Mouse (Mus musculus) cerebellum, postnatal 25 days (tissue): ENCODE measurements around the gene Recql5.

Source experiments
- DNase-seq, 2 experiments: peaks; one replicate each; pipeline ENCODE4 v3.0.0; 2021; ENCODE audit warnings: mixed read lengths in 2 of 2

Gene Recql5

GRCm38 (mm10) chr11:115939690-115940329 lies 6.5 kb upstream of the Recql5 start:
- DNase-seq: peak; percentile 69 to 78

- no peak for DNase-seq
These were observed 452 bp upstream of the Recql5 start for GRCm38 (mm10) chr11:115933747-115934110.

DNA sequence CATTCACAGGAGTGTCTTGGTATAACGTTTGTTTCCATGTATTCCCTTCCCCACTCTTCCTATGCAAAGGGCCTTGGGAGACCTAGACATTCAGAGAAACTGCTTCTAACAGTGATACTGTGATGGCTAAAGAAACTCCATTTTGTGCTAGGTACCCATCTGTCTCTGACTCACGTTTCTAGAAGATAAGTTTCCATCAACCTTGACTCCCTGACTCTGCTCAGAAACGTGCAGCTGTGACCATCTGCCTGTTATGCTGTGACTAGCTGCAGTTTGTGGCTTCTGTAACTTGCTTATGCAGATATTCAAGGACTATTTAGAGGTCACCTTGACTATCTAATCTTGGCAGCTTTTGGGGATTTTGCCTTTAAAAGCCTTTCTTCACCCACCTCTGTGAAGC lies 2.0 kb downstream of the Recql5 start:
- DNase-seq: no peak

DNA sequence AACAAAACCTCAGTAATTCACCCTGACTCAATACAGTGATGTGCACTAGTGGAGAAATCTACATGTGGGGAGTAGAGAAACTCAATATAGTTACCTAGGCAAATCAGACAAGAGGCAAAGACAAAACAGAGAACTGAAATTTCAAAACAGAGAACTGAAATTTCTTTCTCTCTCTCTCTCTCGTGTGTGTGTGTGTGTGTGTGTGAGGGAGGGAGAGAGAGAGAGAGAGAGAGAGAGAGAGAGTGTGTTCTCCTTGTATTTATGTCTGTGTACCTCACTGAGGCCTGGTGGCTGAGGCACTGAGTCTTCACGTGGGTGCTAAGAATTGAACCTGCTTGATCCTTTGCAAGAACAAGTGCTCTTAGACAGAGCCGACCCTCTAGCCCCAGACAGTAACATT lies 3.5 kb downstream of the Recql5 start:
- no peak for DNase-seq

DNA sequence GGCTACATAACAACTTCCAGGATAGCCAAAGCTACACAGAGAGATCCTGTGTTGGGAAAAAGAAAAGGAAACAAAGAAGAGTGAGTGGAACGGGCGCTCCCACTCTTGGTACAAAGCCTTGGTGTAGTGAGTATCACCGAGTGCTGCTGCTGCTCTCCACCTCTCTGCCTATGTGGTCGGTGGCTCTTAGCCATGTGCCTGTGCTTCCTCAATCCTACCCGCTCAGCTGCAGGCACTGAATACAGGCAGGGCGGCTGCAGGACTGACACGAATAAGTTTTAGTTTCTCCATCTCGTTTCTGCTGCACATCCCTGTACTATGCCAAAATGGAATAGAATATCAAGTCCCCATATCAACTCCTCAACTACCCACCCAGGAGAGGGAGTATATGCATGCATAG lies 4.2 kb downstream of the Recql5 start:
- no peak for DNase-seq

GRCm38 (mm10) chr11:115921986-115922385 lies 11.3 kb downstream of the Recql5 start:
- no peak for DNase-seq

GRCm38 (mm10) chr11:115920110-115920818 lies 13.0 kb downstream of the Recql5 start:
- peak; percentile 55 to 80 for DNase-seq

GRCm38 (mm10) chr11:115919073-115919472 lies 14.2 kb downstream of the Recql5 start:
- no peak for DNase-seq

DNA sequence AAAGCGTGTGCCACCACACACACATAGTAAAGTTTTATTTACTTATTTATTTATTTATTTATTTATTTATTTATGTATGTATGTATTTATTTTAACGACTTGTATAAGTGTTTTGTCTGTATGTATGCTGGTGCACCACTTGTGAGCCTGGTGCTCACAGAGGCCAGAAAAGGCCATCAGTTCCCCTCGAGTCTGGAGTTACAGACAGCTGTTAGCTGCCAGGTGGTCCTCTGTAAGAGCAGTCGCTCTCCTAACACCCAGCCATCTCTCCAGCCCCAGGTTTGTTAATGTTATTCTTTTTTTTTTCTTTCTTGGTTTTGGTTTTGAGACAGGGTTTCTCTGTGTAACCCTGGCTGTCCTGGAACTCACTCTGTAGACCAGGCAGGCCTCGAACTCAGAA lies 14.6 kb downstream of the Recql5 start:
- no peak for DNase-seq

GRCm38 (mm10) chr11:115916579-115916978 lies 16.7 kb downstream of the Recql5 start:
- no peak for DNase-seq

GRCm38 (mm10) chr11:115911632-115912376 lies 21.5 kb downstream of the Recql5 start, which contains the start of gene Smim6:
Smim6 (plus strand) TSS chr11:115912017.
- no peak for DNase-seq

GRCm38 (mm10) chr11:115911134-115911561 lies 22.1 kb downstream of the Recql5 start:
- no peak for DNase-seq

GRCm38 (mm10) chr11:115906521-115906920 lies 26.8 kb downstream of the Recql5 start:
- DNase-seq: no peak

DNA sequence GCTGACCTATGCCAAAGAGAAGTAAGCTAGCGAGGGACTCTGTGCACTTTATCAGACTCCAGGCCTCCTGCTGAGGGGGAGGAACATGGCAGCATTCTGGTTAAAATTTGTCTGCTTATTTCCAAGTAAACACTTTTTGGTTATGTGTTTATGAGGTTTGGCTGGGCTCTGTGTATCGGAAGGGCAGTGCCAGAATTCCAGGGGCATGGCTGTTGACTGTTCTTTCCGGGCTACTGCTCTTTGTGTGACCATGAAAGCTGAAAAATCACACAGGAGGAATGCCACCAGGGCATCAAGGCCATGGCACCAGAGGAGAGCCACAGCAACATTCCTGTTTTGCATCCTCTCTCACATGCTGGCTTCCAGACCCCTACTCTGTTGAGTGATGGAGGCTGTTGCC lies 27.2 kb downstream of the Recql5 start:
- DNase-seq: no peak

DNA sequence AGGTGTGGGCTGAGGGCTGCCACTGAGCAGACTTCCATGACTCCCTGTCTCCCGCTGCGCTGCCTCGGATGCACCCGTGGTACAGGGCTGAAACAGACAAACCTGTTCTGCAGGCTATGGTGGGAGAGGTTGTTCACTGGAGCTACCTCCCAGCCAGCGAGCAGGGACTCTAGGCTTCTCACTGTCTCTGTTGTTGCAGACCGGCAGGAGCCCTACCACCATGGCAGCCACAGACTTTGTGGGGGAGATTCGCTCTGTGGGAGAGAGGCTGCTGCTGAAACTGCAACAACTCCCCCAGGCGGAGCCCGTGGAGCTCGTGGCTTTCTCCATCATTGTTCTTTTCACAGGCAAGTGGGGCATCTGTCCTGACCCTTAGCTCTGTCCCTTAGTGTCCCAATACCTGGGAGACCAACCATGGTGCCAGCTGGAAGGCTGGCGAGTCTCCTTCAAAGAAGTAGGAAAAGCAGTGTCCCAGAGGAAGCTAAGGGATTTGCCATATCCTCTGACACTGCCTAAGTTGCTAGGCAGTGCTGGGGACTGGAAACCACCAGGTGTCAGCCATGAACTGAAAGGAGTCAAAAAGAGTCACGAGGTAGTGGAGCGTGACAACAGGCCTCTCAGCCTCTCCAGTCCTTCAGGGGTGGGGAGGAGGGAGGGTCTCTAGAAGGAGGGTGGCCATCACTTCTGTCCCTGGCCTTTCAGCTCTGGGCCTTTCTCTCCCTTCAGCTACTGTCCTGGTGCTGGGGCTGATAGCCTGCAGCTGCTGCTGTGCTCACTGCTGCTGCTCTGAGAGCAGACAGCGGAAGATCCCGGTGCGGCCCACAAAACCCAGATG lies 28.1 kb downstream of the Recql5 start:
- DNase-seq: no peak

GRCm38 (mm10) chr11:115904231-115904955 lies 28.9 kb downstream of the Recql5 start:
- DNase-seq: no peak

DNA sequence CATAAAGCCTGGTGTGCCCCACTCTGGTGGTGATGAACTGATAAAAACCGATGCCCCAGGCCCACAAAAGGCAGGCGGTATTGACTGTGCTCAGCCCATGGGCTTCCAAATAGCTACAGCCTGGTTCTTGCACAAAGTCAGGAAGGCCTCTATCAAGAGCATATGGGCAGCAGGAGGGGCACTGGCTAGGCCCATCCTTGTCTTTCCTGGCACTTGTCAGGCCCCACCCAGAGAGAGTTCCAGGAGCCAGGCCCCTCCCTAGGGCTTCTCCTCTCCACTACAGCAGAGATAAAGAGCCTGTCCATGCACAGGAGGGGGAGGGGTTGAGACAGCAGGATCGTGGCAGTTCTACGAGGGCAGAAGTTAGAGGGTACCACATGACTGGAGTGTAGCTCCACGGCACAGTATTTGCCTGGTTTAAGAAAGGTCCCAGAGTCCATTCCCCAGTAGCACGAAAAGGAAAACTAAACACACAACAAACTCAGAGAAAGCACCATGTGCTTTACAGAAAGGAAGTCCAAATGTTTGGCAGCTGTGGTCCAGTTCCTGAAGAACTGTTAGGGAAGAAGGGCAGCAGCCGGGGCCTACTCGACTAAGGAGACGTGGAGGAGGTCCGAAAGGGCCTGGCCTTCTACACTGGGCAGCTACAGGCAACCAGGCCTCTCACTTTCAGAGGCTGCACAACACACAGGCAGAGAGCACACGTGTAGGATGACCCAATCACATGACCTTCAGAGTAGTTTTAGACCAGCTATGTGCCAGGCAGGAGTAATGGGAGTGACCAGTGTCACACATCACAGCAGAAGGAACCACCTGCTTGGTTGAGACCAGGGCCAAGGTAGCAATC lies 29.7 kb downstream of the Recql5 start:
- DNase-seq: no peak

- DNase-seq: no peak
These were observed 30.4 kb downstream of the Recql5 start for GRCm38 (mm10) chr11:115902831-115903230.

DNA sequence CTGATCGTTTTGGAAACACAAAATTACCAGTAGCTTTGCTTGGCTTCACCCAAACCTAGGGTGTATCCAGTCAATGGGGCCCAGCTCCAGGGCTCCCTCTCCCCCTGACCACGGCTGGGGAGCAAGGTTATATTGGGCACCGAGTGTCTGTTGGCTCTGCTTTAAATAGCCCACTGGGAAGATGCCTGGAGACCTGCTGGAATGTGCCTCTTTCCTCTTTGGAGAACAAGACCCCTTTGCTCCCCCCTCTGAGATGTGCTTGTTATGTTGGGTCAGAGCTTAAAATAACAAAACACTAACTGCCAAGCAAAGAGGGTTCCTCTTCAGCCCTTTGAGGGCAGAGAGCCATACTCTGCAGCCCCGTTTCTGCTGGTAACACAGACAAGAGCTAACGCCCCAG lies 31.1 kb downstream of the Recql5 start:
- no peak for DNase-seq

GRCm38 (mm10) chr11:115901338-115902161 lies 31.7 kb downstream of the Recql5 start:
- DNase-seq: no peak
